10 mouse cellular contexts compared by ENCODE assay signal in genomic region chr4:142179531-142179930, GRCm38 (mm10). TPM values are rescaled to one million over a fixed set of nuclear protein-coding genes. Genes with fewer than 3 reads are reported as not detected.
DNase-seq lines count a peak whose midpoint lies in the region; ATAC-seq and TF ChIP-seq lines count a peak whose summit lies in the region.
"Had no signal": no experiment of that assay in that cellular context is flagged by ENCODE, and none has a peak within 500 bp of the region (broad histone marks: within the 10 kb centered on the region; RNA-seq: fewer than 3 reads in every experiment).

No protein-coding gene starts in this region.

- H3K36me3 ChIP-seq in intestine, embryonic 14.5 days (ENCODE audit: control insufficient read depth, insufficient read depth, low read length), result no peaks in the 10 kb centered on the region
- H3K36me3 ChIP-seq in intestine, postnatal 0 days (ENCODE audit: control insufficient read depth, insufficient read depth), result no peaks in the 10 kb centered on the region; the same call in 1 of the 2 replicates
- H3K36me3 ChIP-seq in intestine, embryonic 16.5 days (ENCODE audit: control insufficient read depth, insufficient read depth, low read length), result no peaks in the 10 kb centered on the region
- no peaks in the 10 kb centered on the region for H3K36me3 ChIP-seq in lung, postnatal 0 days (ENCODE audit: insufficient read depth, low read length)

- H3K4me3 ChIP-seq in intestine, embryonic 14.5 days (ENCODE audit: low read depth, low read length), result no peak overlapping the region
- no peak overlapping the region for H3K4me3 ChIP-seq in intestine, postnatal 0 days (ENCODE audit: low read depth, low read length)
- H3K4me3 ChIP-seq in intestine, embryonic 16.5 days (ENCODE audit: low read length), result no peak overlapping the region
- H3K4me3 ChIP-seq in lung, postnatal 0 days (ENCODE audit: low read depth, low read length), result no peak overlapping the region
- H3K4me3 ChIP-seq: erythroblast, embryonic 14.5 days had no signal

- TF ChIP-seq EP300 in lung, postnatal 0 days (IDR thresholded peaks at IDR 0.05), result peak; percentile 79

- H3K4me2 ChIP-seq in intestine, embryonic 14.5 days (ENCODE audit: low read length), result peak overlapping the region; percentile 5; the same call in 1 of the 2 replicates
- no peak overlapping the region for H3K4me2 ChIP-seq in intestine, postnatal 0 days (replicated peaks; ENCODE audit: low read depth)
- no peak overlapping the region for H3K4me2 ChIP-seq in intestine, embryonic 16.5 days (ENCODE audit: low read depth, low read length)
- H3K4me2 ChIP-seq in lung, postnatal 0 days (replicated peaks; ENCODE audit: low read depth, low read length), result peak overlapping the region; percentile 9; the same call in 1 of the 2 replicates

- no peak overlapping the region for H3K9ac ChIP-seq in intestine, embryonic 14.5 days (ENCODE audit: low read length)
- no peak overlapping the region for H3K9ac ChIP-seq in intestine, postnatal 0 days (ENCODE audit: low read depth, low read length)
- H3K9ac ChIP-seq in intestine, embryonic 16.5 days (ENCODE audit: low read depth, low read length), result peak overlapping the region; percentile 27; the same call in 1 of the 2 replicates
- no peak overlapping the region for H3K9ac ChIP-seq in lung, postnatal 0 days (replicated peaks; ENCODE audit: low read depth)

- ATAC-seq in intestine, embryonic 14.5 days (replicated peaks; ENCODE audit: low FRiP score, low TSS enrichment, low read depth), result no peak
- no peak for ATAC-seq in intestine, postnatal 0 days
- ATAC-seq in intestine, embryonic 16.5 days, result no peak
- ATAC-seq in lung, postnatal 0 days, result peak; percentile 77

- H3K27me3 ChIP-seq in intestine, embryonic 14.5 days (replicated peaks; ENCODE audit: control insufficient read depth, insufficient read depth, low read length), result no peaks in the 10 kb centered on the region
- no peaks in the 10 kb centered on the region for H3K27me3 ChIP-seq in intestine, postnatal 0 days (replicated peaks; ENCODE audit: control insufficient read depth, insufficient read depth, low read length)
- H3K27me3 ChIP-seq in intestine, embryonic 16.5 days (replicated peaks; ENCODE audit: control insufficient read depth, insufficient read depth, low read length), result no peaks in the 10 kb centered on the region
- H3K27me3 ChIP-seq in lung, postnatal 0 days (replicated peaks; ENCODE audit: insufficient read depth, low read length), result no peaks in the 10 kb centered on the region
- H3K27me3 ChIP-seq: CH12.LX had no signal

- 25% methylated on average over 13 of the region's 13 CpGs for WGBS in intestine, embryonic 14.5 days
- WGBS in intestine, postnatal 0 days, result 34% methylated on average over 13 of the region's 13 CpGs
- WGBS in intestine, embryonic 16.5 days, result 23% methylated on average over 13 of the region's 13 CpGs
- WGBS in lung, postnatal 0 days, result 5% methylated on average over 13 of the region's 13 CpGs

- H3K27ac ChIP-seq in intestine, embryonic 14.5 days (ENCODE audit: low read depth), result peak overlapping the region; percentile 69; the same call in 1 of the 2 replicates
- H3K27ac ChIP-seq in intestine, postnatal 0 days (ENCODE audit: low read depth, low read length), result no peak overlapping the region
- H3K27ac ChIP-seq in intestine, embryonic 16.5 days (ENCODE audit: low read length), result peak overlapping the region; percentile 83
- H3K27ac ChIP-seq in lung, postnatal 0 days (ENCODE audit: low read length), result peak overlapping the region; percentile 68

- intact Hi-C loops in gastrocnemius, postnatal 36 days (cut with DNase I), result no loop called here

- H3K4me1 ChIP-seq in intestine, embryonic 14.5 days (replicated peaks; ENCODE audit: control insufficient read depth, insufficient read depth, low read length), result peaks cover 33% of the 10 kb centered on the region
- H3K4me1 ChIP-seq in intestine, postnatal 0 days (replicated peaks; ENCODE audit: control insufficient read depth, insufficient read depth, low read length), result peaks cover 5% of the 10 kb centered on the region
- H3K4me1 ChIP-seq in intestine, embryonic 16.5 days (ENCODE audit: control insufficient read depth, insufficient read depth, low read length), result peaks cover 58% of the 10 kb centered on the region
- H3K4me1 ChIP-seq in lung, postnatal 0 days (ENCODE audit: insufficient read depth, low read depth, low read length), result peaks cover 19% of the 10 kb centered on the region; the same call in 1 of the 2 replicates

- no peaks in the 10 kb centered on the region for H3K9me3 ChIP-seq in intestine, embryonic 14.5 days (ENCODE audit: control insufficient read depth, low read length)
- no peaks in the 10 kb centered on the region for H3K9me3 ChIP-seq in intestine, postnatal 0 days (ENCODE audit: control insufficient read depth)
- no peaks in the 10 kb centered on the region for H3K9me3 ChIP-seq in intestine, embryonic 16.5 days (ENCODE audit: control insufficient read depth, low read length)
- H3K9me3 ChIP-seq in lung, postnatal 0 days (ENCODE audit: low read length), result no peaks in the 10 kb centered on the region

- DNase-seq in intestine, embryonic 14.5 days (ENCODE audit: low spot score), result peak; percentile 67
- peak; percentile 95 for DNase-seq in adrenal gland, postnatal 10 days
- DNase-seq in gastrocnemius, postnatal 36 days, result peak; percentile 42 to 45
- peak; percentile 93 for DNase-seq in lung, postnatal 0 days (ENCODE audit: low spot score)
- DNase-seq in testis, postnatal 14 days (ENCODE audit: low spot score), result peak; percentile 84
- DNase-seq in thymus, postnatal 25 days, result no peak

- no peak for TF ChIP-seq CTCF in intestine, postnatal 0 days (IDR thresholded peaks at IDR 0.05; ENCODE audit: low read depth)
- TF ChIP-seq CTCF in lung, postnatal 0 days (IDR thresholded peaks at IDR 0.05), result peak; percentile 13; the same call in 1 of the 2 replicates

RNA-seq across cellular contexts. Expression of gene Kazn, which starts 59.7 kb away (rescaled TPM):
- polyA plus RNA-seq in intestine, embryonic 14.5 days (2014; fragmentation: Nextera tagmentation; extraction: Ambion mirVana), result 13.7 and 14.7 TPM in 2 replicates
- 17.5 and 20.2 TPM in 2 replicates for polyA plus RNA-seq in intestine, postnatal 0 days (2015; fragmentation: Nextera tagmentation; extraction: Ambion mirVana)
- 10 to 100 TPM; 17.0 to 23.0 TPM for total RNA-seq in adrenal gland, postnatal 10 days (2021)
- 1 to 10 TPM; 1.8 to 2.6 TPM for total RNA-seq in gastrocnemius, postnatal 36 days (2021)
- polyA plus RNA-seq in intestine, embryonic 16.5 days (2015; fragmentation: Nextera tagmentation; extraction: Ambion mirVana), result 10.7 and 11.3 TPM in 2 replicates
- 6.0 and 8.6 TPM in 2 replicates for polyA plus RNA-seq in lung, postnatal 0 days (2015; fragmentation: Nextera tagmentation; extraction: Ambion mirVana)

Comparison
In these comparisons a context has a peak if more than half of its experiments do, and no peak if none do; other contexts are left out.
1. H3K4me2 ChIP-seq: peak in intestine, embryonic 14.5 days (single experiment) and lung, postnatal 0 days (single experiment); none in intestine, postnatal 0 days (single experiment) and intestine, embryonic 16.5 days (single experiment).